Mouse (Mus musculus): ENCODE results near the gene Alkbh1. TPM values are rescaled to one million over a fixed set of nuclear protein-coding genes. Genes with fewer than 3 reads are reported as not detected.

Gene Alkbh1
- total and polyA plus RNA-seq, 3 experiments = 26.8 to 39.1 (median 37.3) TPM

DNA sequence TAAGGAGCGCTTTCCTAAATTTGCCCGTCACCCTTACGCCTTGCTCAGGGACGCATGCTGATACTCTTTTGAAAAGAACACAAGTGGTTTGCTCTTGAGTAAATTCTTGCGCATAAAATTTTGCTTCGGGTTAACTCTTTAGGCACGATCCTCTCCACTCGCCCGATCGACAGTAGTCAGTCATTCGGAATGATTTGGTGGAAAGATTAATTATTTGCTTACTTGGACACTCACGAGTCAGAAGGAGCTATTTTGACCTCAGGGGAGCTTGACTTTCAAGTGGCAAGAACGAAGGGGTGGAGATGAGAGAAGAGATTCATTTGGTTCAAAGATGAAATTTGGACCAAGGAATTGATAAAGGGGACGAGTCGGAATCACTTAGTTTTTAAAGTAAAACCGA lies 394 bp upstream of the Alkbh1 start:
- dilution Hi-C loops (cut with MboI; ENCODE audit: extremely low pct_ligation_motif_present, extremely low pct_unique_long_range_greater_than_20kb, low sequenced_read_pairs) = no loop called here
- Histone ChIP-seq H3K4me1 (ENCODE audit: control insufficient read depth in 1 of 2, insufficient read depth in 2 of 2) (peaks cover 0 to 46% of the 10 kb centered on the region in 2 experiments; a peak in 2 of 4 replicates), H3K36me3 (replicated peaks in 1 of 2; ENCODE audit: control insufficient read depth in 1 of 2, insufficient read depth in 1 of 2, low read length in 1 of 2) (peaks cover 35 to 60% of the 10 kb centered on the region in 2 experiments), H3K79me2 (replicated peaks; ENCODE audit: control insufficient read depth, extremely low read depth, insufficient read depth, poor library complexity, severe bottlenecking) (peaks cover 80% of the 10 kb centered on the region), H3K27me3 (replicated peaks) (no peaks in the 10 kb centered on the region), H3K9me3 (replicated peaks; ENCODE audit: low read length) (no peaks in the 10 kb centered on the region), H3K27ac (ENCODE audit: insufficient read depth, low read depth) (no peak overlapping the region), H3K4me2 (ENCODE audit: insufficient read depth, low read depth, poor library complexity, severe bottlenecking) (peak overlapping the region; percentile 78), H3K9ac (ENCODE audit: insufficient read depth, low read depth) (peak overlapping the region; percentile 78), H3K4me3 (replicated peaks in 1 of 3; ENCODE audit: low read depth in 2 of 3, low read length in 2 of 3, poor library complexity in 1 of 3) (peak overlapping the region; percentile 57 to 96 (median 94))
- TF ChIP-seq CHD2 (IDR thresholded peaks at IDR 0.05; ENCODE audit: low read length) (no peak), USF2 (conservative IDR thresholded peaks at IDR 0.05; ENCODE audit: low read depth, low read length) (no peak), ZC3H11A (IDR thresholded peaks at IDR 0.05; ENCODE audit: low read depth, low read length) (no peak), TBP (conservative IDR thresholded peaks at IDR 0.05; ENCODE audit: low read depth, low read length) (no peak), USF1 (IDR thresholded peaks at IDR 0.05; ENCODE audit: low read depth, low read length) (no peak), BHLHE40 (IDR thresholded peaks at IDR 0.05; ENCODE audit: low read depth, low read length) (no peak), ZMIZ1 (IDR thresholded peaks at IDR 0.05; ENCODE audit: low read depth, low read length) (no peak), MYC (IDR thresholded peaks at IDR 0.05; ENCODE audit: low read depth, low read length) (no peak), ETS1 (conservative IDR thresholded peaks at IDR 0.05; ENCODE audit: low read depth, low read length) (no peak), RAD21 (IDR thresholded peaks at IDR 0.05; ENCODE audit: low read depth, low read length) (no peak), PAX5 (IDR thresholded peaks at IDR 0.05; ENCODE audit: low read length) (no peak), CTCF (conservative IDR thresholded peaks at IDR 0.05 in 1 of 2, IDR thresholded peaks at IDR 0.05 in 1 of 2; ENCODE audit: low read depth in 2 of 2, low read length in 2 of 2) (no peak), SIN3A (IDR thresholded peaks at IDR 0.05; ENCODE audit: low read length) (no peak), NRF1 (IDR thresholded peaks at IDR 0.05; ENCODE audit: low read depth, low read length) (no peak), IRF4 (IDR thresholded peaks at IDR 0.05; ENCODE audit: low read depth, low read length) (no peak), SMC3 (IDR thresholded peaks at IDR 0.05; ENCODE audit: low read depth, low read length) (no peak), UBTF (IDR thresholded peaks at IDR 0.05; ENCODE audit: low read depth, low read length) (no peak)
- DNase-seq (ENCODE audit: extremely low read depth) = peak; percentile 37
- in situ Hi-C loops (cut with MboI; ENCODE audit: low pct_ligation_motif_present, low pct_unique_long_range_greater_than_20kb, low sequenced_read_pairs) = no loop called here

DNA sequence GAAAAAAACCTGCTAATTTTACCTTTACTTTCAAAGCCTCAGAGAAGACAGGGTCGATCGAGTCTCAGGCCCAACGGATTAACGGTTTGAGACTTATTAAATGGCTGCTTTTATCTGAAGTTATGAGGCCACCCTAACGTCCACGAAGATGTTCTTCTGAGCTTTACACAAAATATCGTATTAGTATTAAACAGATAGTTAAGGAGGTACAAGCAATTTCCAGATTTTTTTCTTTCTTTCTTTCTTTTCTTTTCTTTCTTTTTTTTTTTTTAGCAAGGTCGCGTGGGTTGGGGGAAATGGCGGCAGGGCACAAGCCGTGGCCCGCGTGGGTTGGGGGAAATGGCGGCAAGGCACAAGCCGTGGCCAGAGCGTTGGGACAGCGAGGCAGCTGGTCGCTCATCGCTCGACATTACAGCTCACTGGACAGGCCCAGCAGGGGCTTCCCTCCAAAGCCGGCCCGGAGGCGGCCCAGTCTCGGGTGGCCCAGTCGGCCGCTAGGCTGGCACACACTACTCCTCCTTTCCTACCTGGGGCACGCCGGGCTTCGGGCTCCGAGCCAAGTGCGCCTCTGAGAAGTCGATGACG lies 610 bp downstream of the Alkbh1 start:
- DNase-seq (ENCODE audit: extremely low read depth) = peak; percentile 37
- Histone ChIP-seq H3K4me1 (ENCODE audit: control insufficient read depth in 1 of 2, insufficient read depth in 2 of 2) (peaks cover 0 to 48% of the 10 kb centered on the region in 2 experiments; a peak in 2 of 4 replicates), H3K9me3 (replicated peaks; ENCODE audit: low read length) (no peaks in the 10 kb centered on the region), H3K27ac (ENCODE audit: insufficient read depth, low read depth) (peak overlapping the region; percentile 36), H3K4me2 (ENCODE audit: insufficient read depth, low read depth, poor library complexity, severe bottlenecking) (peak overlapping the region; percentile 96), H3K9ac (ENCODE audit: insufficient read depth, low read depth) (peak overlapping the region; percentile 83), H3K4me3 (replicated peaks in 1 of 3; ENCODE audit: low read depth in 2 of 3, low read length in 2 of 3, poor library complexity in 1 of 3) (peak overlapping the region; percentile 91 to 96 (median 94)), H3K79me2 (replicated peaks; ENCODE audit: control insufficient read depth, extremely low read depth, insufficient read depth, poor library complexity, severe bottlenecking) (peaks cover 84% of the 10 kb centered on the region), H3K36me3 (replicated peaks in 1 of 2; ENCODE audit: control insufficient read depth in 1 of 2, insufficient read depth in 1 of 2, low read length in 1 of 2) (peaks cover 34 to 59% of the 10 kb centered on the region in 2 experiments), H3K27me3 (replicated peaks) (no peaks in the 10 kb centered on the region)
- dilution Hi-C loops (cut with MboI; ENCODE audit: extremely low pct_ligation_motif_present, extremely low pct_unique_long_range_greater_than_20kb, low sequenced_read_pairs) = no loop called here
- in situ Hi-C loops (cut with MboI; ENCODE audit: low pct_ligation_motif_present, low pct_unique_long_range_greater_than_20kb, low sequenced_read_pairs) = no loop called here
- TF ChIP-seq CHD1 (IDR thresholded peaks at IDR 0.05; ENCODE audit: low read depth, low read length) (peak; percentile 79), MAX (IDR thresholded peaks at IDR 0.05; ENCODE audit: low read length) (peak; percentile 85), CHD2 (IDR thresholded peaks at IDR 0.05; ENCODE audit: low read length) (no peak), ZKSCAN1 (IDR thresholded peaks at IDR 0.05; ENCODE audit: borderline replicate concordance, low read depth, low read length) (no peak), ZNF384 (IDR thresholded peaks at IDR 0.05; ENCODE audit: low read depth, low read length) (peak; percentile 37), HCFC1 (IDR thresholded peaks at IDR 0.05; ENCODE audit: low read depth, low read length) (no peak), MEF2A (IDR thresholded peaks at IDR 0.05; ENCODE audit: borderline replicate concordance, low read depth, low read length) (no peak), ZMIZ1 (IDR thresholded peaks at IDR 0.05; ENCODE audit: low read depth, low read length) (no peak; the same call in 1 of the 2 replicates), POLR2A (IDR thresholded peaks at IDR 0.05; ENCODE audit: low read depth, low read length) (no peak), SIN3A (IDR thresholded peaks at IDR 0.05; ENCODE audit: low read length) (peak; percentile 22; the same call in 1 of the 2 replicates), CTCF (conservative IDR thresholded peaks at IDR 0.05 in 1 of 2, IDR thresholded peaks at IDR 0.05 in 1 of 2; ENCODE audit: low read depth in 2 of 2, low read length in 2 of 2) (no peak), ZC3H11A (IDR thresholded peaks at IDR 0.05; ENCODE audit: low read depth, low read length) (no peak), JUN (IDR thresholded peaks at IDR 0.05; ENCODE audit: insufficient read depth, low read depth, low read length) (no peak), IRF4 (IDR thresholded peaks at IDR 0.05; ENCODE audit: low read depth, low read length) (no peak), GABPA (IDR thresholded peaks at IDR 0.05; ENCODE audit: insufficient replicate concordance, low read depth, low read length) (no peak), UBTF (IDR thresholded peaks at IDR 0.05; ENCODE audit: low read depth, low read length) (peak; percentile 85; the same call in 1 of the 2 replicates), TBP (conservative IDR thresholded peaks at IDR 0.05; ENCODE audit: low read depth, low read length) (no peak), MAFK (IDR thresholded peaks at IDR 0.05; ENCODE audit: insufficient replicate concordance, low read length) (no peak), SMC3 (IDR thresholded peaks at IDR 0.05; ENCODE audit: low read depth, low read length) (no peak), JUND (conservative IDR thresholded peaks at IDR 0.05; ENCODE audit: low read depth, low read length) (no peak), POLR2AphosphoS2 (IDR thresholded peaks at IDR 0.05; ENCODE audit: low read depth, low read length) (no peak), NELFE (IDR thresholded peaks at IDR 0.05; ENCODE audit: low read depth, low read length) (no peak), EP300 (IDR thresholded peaks at IDR 0.05; ENCODE audit: low read length) (no peak)
